Mouse (Mus musculus): ENCODE data around the gene Agpat3.

DNA sequence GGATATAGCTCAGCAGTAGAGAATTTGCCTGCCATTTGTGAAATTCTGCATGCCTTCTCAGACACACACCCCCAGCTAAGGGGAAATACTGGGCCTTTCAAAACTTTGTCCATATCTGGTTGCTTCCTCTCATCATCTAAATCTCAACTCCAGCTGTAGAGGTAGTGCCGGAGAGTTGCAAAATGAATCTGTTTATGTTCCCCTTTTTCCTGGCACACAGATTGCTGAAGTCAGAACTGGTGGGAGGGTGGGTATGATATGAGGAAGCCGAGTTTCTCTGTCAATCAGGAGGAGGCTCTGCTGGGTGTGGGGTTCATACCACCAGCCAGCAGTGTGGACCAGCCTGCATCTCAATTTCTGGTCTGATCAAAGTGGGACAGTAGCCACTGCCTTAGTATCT, 11.8 kb upstream of the Agpat3 start:
- TF ChIP-seq CTCF (IDR thresholded peaks at IDR 0.05; ENCODE audit: low read depth, low read length) (no peak), POLR2A (IDR thresholded peaks at IDR 0.05; ENCODE audit: extremely low read depth, insufficient read depth, low read length) (no peak)
